Mouse (Mus musculus): Measurements from ENCODE around the gene Uso1. TPM values are rescaled to one million over a fixed set of nuclear protein-coding genes. Genes with fewer than 3 reads are reported as not detected.

The Uso1 gene
- polyA plus RNA-seq, 1 experiment from 2014 or later = 28.1 TPM

DNA sequence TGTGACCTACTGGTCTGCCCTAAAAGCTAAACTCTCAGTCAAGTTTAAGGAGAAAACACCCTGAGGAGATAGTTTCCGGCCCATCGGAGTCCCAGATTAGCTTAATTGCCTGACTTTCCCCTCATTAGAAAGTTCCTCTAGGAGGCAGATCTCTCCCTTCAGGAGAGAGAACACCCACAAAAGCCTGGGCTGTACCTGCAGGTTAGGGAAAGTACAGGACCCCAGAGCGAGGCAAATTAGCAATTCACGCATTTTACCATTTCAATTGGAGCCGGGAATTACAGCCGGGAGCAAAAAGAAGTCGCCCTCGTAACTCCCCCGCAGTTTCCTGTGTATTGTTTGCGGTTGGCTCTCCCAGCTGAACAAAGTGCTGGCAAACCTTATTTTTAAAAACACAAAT, 25.2 kb upstream of the Uso1 start:
- H3K9me3 ChIP-seq (ENCODE audit: low read depth, low read length) = no peaks in the 10 kb centered on the region
- peak; percentile 33 for DNase-seq
- no peak for ATAC-seq (ENCODE audit: insufficient read depth)
- 7% methylated on average over 10 of the region's 10 CpGs for WGBS
- no peaks in the 10 kb centered on the region for H3K36me3 ChIP-seq (ENCODE audit: insufficient read depth)
- H3K4me1 ChIP-seq (ENCODE audit: insufficient read depth) = no peaks in the 10 kb centered on the region
- peak overlapping the region; percentile 13; the same call in 1 of the 2 replicates for H3K4me3 ChIP-seq (ENCODE audit: low read depth, low read length)
- H3K9ac ChIP-seq = 0 out of 2 replicates have a peak overlapping the region, but pooled peaks have one; percentile 27
- H3K27me3 ChIP-seq (ENCODE audit: insufficient read depth, low read length) = 0 out of 2 replicates have a peak, but pooled peaks cover 3% of the 10 kb centered on the region
- no peak for TF ChIP-seq CTCF (IDR thresholded peaks at IDR 0.05; ENCODE audit: low read depth)
- H3K27ac ChIP-seq (ENCODE audit: low read depth) = no peak overlapping the region
- peak overlapping the region; percentile 44 for H3K4me2 ChIP-seq

DNA sequence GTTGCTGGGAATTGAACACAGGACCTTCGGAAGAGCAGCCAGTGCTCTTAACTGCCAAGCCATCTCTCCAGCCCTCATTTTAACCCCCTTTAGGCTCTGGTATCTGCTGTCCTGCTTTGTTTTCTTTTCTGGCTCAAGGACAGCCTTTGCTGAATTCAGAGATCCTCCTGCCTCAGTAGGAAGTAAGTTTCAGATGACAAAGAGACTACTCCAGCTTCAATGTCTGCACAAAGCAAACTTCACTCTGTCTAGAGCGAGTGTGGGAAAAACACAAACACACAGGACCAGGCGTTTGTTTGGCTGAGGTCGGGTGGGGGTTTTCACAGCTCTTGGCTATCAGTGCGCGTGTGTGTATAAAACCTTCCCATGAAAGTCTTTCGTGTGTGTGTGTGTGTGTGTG, 24.3 kb upstream of the Uso1 start:
- Histone ChIP-seq H3K9me3 (ENCODE audit: low read depth, low read length) (no peaks in the 10 kb centered on the region), H3K4me2 (no peak overlapping the region), H3K4me1 (ENCODE audit: insufficient read depth) (no peaks in the 10 kb centered on the region), H3K9ac (no peak overlapping the region), H3K27ac (ENCODE audit: low read depth) (no peak overlapping the region), H3K4me3 (ENCODE audit: low read depth, low read length) (no peak overlapping the region), H3K36me3 (ENCODE audit: insufficient read depth) (no peaks in the 10 kb centered on the region), H3K27me3 (ENCODE audit: insufficient read depth, low read length) (0 out of 2 replicates have a peak, but pooled peaks cover 3% of the 10 kb centered on the region)
- no peak for TF ChIP-seq CTCF (IDR thresholded peaks at IDR 0.05; ENCODE audit: low read depth)
- WGBS = 81% methylated on average over 7 of the region's 7 CpGs
- ATAC-seq (ENCODE audit: insufficient read depth) (no peak), DNase-seq (no peak)

DNA sequence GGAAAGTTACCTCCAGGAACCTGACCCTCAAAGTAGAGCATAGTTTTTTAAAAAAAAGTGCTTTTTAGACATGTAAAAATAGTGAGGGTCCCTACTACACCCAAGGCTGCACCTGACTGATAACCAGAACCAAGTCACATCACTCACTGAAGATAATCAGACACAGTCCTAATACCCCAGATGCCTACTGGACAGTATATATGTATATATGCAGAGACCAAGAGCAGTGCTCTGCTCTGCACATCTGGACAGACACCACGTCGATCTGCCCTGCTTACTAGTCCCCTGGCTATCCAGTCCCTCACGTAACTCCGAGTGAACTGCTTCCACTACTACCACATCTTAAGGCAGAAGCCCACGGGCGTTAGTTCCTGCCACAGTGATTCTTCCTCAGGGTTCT, 23.5 kb upstream of the Uso1 start:
- Histone ChIP-seq H3K4me3 (ENCODE audit: low read depth, low read length) (no peak overlapping the region), H3K27me3 (ENCODE audit: insufficient read depth, low read length) (0 out of 2 replicates have a peak, but pooled peaks cover 3% of the 10 kb centered on the region), H3K4me2 (no peak overlapping the region), H3K27ac (ENCODE audit: low read depth) (no peak overlapping the region), H3K9me3 (ENCODE audit: low read depth, low read length) (no peaks in the 10 kb centered on the region), H3K9ac (no peak overlapping the region), H3K4me1 (ENCODE audit: insufficient read depth) (no peaks in the 10 kb centered on the region), H3K36me3 (ENCODE audit: insufficient read depth) (no peaks in the 10 kb centered on the region)
- ATAC-seq (ENCODE audit: insufficient read depth) (no peak), DNase-seq (no peak)
- TF ChIP-seq CTCF (IDR thresholded peaks at IDR 0.05; ENCODE audit: low read depth) = no peak
- WGBS = 84% methylated on average over 6 of the region's 6 CpGs

DNA sequence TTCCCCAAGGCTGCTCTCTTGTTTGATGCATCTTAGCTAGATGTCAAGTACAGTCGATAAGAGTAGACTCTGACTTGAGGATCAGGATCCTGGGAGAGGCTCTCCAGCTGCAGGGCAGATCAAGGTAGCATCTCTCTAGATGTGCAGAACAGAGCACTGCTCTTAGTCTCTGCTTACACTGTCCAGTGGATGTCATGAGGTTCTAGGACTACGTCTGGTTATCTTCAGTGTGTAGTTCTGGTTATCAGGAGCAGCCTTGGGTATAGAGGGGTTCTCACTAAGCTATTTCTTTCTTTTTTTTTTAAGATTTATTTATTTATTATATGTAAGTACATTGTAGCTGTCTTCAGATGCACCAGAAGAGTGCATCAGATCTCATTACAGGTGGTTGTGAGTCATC, 22.8 kb upstream of the Uso1 start:
- H3K9ac ChIP-seq = no peak overlapping the region
- H3K27me3 ChIP-seq (ENCODE audit: insufficient read depth, low read length) = 0 out of 2 replicates have a peak, but pooled peaks cover 3% of the 10 kb centered on the region
- no peak overlapping the region for H3K27ac ChIP-seq (ENCODE audit: low read depth)
- WGBS = 80% methylated on average over 2 of the region's 2 CpGs
- no peaks in the 10 kb centered on the region for H3K4me1 ChIP-seq (ENCODE audit: insufficient read depth)
- no peak for TF ChIP-seq CTCF (IDR thresholded peaks at IDR 0.05; ENCODE audit: low read depth)
- ATAC-seq (ENCODE audit: insufficient read depth) (no peak), DNase-seq (no peak)
- H3K4me3 ChIP-seq (ENCODE audit: low read depth, low read length) = no peak overlapping the region
- no peak overlapping the region for H3K4me2 ChIP-seq
- H3K36me3 ChIP-seq (ENCODE audit: insufficient read depth) = no peaks in the 10 kb centered on the region
- no peaks in the 10 kb centered on the region for H3K9me3 ChIP-seq (ENCODE audit: low read depth, low read length)

DNA sequence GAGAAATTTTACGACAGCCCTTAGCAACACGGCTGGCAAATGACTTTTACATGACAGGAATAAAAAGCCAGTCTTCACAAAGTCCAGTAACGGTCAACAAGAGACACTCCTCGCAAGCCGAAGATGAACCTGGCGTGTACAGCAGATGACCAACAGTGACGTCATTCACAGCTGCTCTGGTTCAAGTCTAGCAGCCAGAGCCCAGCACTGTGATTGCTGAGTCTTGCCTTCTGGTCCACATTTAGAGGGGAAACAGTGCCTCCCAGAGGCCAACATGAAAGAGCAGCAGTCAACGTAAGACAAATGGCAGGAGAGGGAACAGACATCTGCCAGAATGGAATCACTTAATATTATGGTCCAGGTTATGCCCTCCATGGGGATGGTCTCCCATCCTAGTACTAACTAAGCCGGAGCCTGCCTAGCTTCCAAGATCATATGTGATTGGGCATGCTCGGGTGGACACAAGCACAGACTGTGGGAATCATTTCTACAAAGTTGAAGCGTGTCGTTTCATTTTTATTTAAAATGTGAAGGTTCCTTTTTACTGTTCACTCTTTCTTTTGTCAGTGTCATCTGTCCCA, 19.8 kb upstream of the Uso1 start:
- H3K9me3 ChIP-seq (ENCODE audit: low read depth, low read length) = no peaks in the 10 kb centered on the region
- H3K4me2 ChIP-seq = no peak overlapping the region
- ATAC-seq (ENCODE audit: insufficient read depth) = peak; percentile 80
- H3K9ac ChIP-seq = no peak overlapping the region
- peak; percentile 76 for TF ChIP-seq CTCF (IDR thresholded peaks at IDR 0.05; ENCODE audit: low read depth)
- no peak overlapping the region for H3K4me3 ChIP-seq (ENCODE audit: low read depth, low read length)
- H3K36me3 ChIP-seq (ENCODE audit: insufficient read depth) = no peaks in the 10 kb centered on the region
- DNase-seq = peak; percentile 77
- H3K27ac ChIP-seq (ENCODE audit: low read depth) = no peak overlapping the region
- no peaks in the 10 kb centered on the region for H3K4me1 ChIP-seq (ENCODE audit: insufficient read depth)
- WGBS = 52% methylated on average over 12 of the region's 12 CpGs
- H3K27me3 ChIP-seq (ENCODE audit: insufficient read depth, low read length) = 0 out of 2 replicates have a peak, but pooled peaks cover 3% of the 10 kb centered on the region

DNA sequence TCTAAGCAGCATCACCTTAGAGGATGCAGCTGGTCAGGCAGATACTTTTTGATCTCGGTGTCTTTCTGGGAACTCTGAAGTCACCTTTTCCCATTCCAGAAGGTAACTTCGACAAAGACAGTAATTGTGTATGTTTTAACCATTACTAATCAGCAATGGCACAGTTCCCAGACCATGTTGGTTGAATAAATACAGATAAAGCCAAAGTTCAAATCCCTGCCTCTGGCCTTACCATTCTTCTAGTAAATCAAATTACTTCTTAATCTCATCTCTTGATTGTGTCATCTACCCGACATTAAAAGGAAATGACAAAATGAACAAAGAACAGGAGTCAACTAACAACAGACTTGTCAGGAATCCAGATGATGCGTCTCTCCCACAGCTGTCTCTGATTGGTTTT, 16.1 kb upstream of the Uso1 start:
- Histone ChIP-seq H3K36me3 (ENCODE audit: insufficient read depth) (no peaks in the 10 kb centered on the region), H3K4me1 (ENCODE audit: insufficient read depth) (no peaks in the 10 kb centered on the region), H3K4me2 (no peak overlapping the region), H3K4me3 (ENCODE audit: low read depth, low read length) (no peak overlapping the region), H3K9ac (no peak overlapping the region), H3K27me3 (ENCODE audit: insufficient read depth, low read length) (no peaks in the 10 kb centered on the region), H3K9me3 (ENCODE audit: low read depth, low read length) (no peaks in the 10 kb centered on the region), H3K27ac (ENCODE audit: low read depth) (no peak overlapping the region)
- no peak for TF ChIP-seq CTCF (IDR thresholded peaks at IDR 0.05; ENCODE audit: low read depth)
- WGBS = 69% methylated on average over 4 of the region's 4 CpGs
- DNase-seq (no peak), ATAC-seq (ENCODE audit: insufficient read depth) (no peak)

DNA sequence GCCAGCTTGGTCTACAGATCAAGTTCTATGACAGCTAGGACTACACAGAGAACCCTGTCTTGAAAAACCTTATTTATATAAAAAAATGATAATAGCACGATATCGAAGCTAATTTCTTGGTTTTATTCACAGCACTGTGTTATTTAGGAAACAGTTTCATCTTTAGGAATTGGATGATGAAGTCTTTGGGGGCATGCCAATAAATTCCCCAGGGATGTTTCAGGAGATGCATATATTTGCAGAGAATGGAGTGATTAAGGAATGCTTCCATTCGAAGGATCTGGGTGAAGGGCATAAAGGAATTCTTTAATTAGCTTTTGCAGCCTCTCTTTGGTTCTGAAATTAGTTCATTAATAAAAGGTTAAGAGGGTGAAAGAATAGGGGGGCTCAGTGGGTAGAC, 12.3 kb upstream of the Uso1 start:
- H3K9ac ChIP-seq = no peak overlapping the region
- no peaks in the 10 kb centered on the region for H3K9me3 ChIP-seq (ENCODE audit: low read depth, low read length)
- H3K4me1 ChIP-seq (ENCODE audit: insufficient read depth) = no peaks in the 10 kb centered on the region
- H3K4me2 ChIP-seq = no peak overlapping the region
- 90% methylated on average over 3 of the region's 3 CpGs for WGBS
- no peak for TF ChIP-seq CTCF (IDR thresholded peaks at IDR 0.05; ENCODE audit: low read depth)
- no peaks in the 10 kb centered on the region for H3K36me3 ChIP-seq (ENCODE audit: insufficient read depth)
- H3K27me3 ChIP-seq (ENCODE audit: insufficient read depth, low read length) = no peaks in the 10 kb centered on the region
- ATAC-seq (ENCODE audit: insufficient read depth) (no peak), DNase-seq (no peak)
- H3K4me3 ChIP-seq (ENCODE audit: low read depth, low read length) = no peak overlapping the region
- H3K27ac ChIP-seq (ENCODE audit: low read depth) = no peak overlapping the region
